20 mouse cellular contexts compared by ENCODE assay signal in genomic region chr4:100258462-100258861, GRCm38 (mm10).
A peak's percentile ranks its signal among the peaks of the same experiment; 100 is the strongest.
DNase-seq lines count a peak whose midpoint lies in the region; ATAC-seq lines count a peak whose summit lies in the region.
"Had no signal": no experiment of that assay in that cellular context is flagged by ENCODE, and none has a peak within 500 bp of the region (broad histone marks: within the 10 kb centered on the region; RNA-seq: fewer than 3 reads in every experiment).

No protein-coding gene starts in this region.

- H3K9ac ChIP-seq in liver, embryonic 15.5 days, result no peak overlapping the region
- H3K9ac ChIP-seq: embryonic facial prominence, embryonic 15.5 days; forebrain, embryonic 15.5 days; limb, embryonic 15.5 days had no signal

- no peaks in the 10 kb centered on the region for H3K27me3 ChIP-seq in liver, embryonic 15.5 days
- H3K27me3 ChIP-seq: embryonic facial prominence, embryonic 15.5 days; forebrain, embryonic 15.5 days; limb, embryonic 15.5 days had no signal

- peak; percentile 42; the same call in 1 of the 2 replicates for ATAC-seq in liver, embryonic 15.5 days (ENCODE audit: insufficient read depth)
- ATAC-seq in common myeloid progenitor, adult 5-6 weeks (replicated peaks; ENCODE audit: low read depth, poor library complexity, severe bottlenecking), result peak; percentile 66
- ATAC-seq in monocyte, adult 5-6 weeks (replicated peaks; ENCODE audit: insufficient number of reproducible peaks, low FRiP score, low TSS enrichment, poor library complexity, severe bottlenecking), result no peak
- ATAC-seq: forebrain, embryonic 15.5 days; hindbrain, postnatal 0 days had no signal

- no peaks in the 10 kb centered on the region for H3K9me3 ChIP-seq in liver, embryonic 15.5 days (replicated peaks)
- H3K9me3 ChIP-seq: embryonic facial prominence, embryonic 15.5 days; forebrain, embryonic 15.5 days; hindbrain, embryonic 10.5 days; limb, embryonic 15.5 days had no signal

- no peaks in the 10 kb centered on the region for H3K36me3 ChIP-seq in liver, embryonic 15.5 days (replicated peaks)
- H3K36me3 ChIP-seq: embryonic facial prominence, embryonic 15.5 days; forebrain, embryonic 15.5 days; hindbrain, embryonic 10.5 days; limb, embryonic 15.5 days had no signal

- peak; percentile 32 for DNase-seq in kidney, adult 11 months
- no peak for DNase-seq in kidney, adult 18-20 months
- no peak for DNase-seq in liver
- DNase-seq in kidney, postnatal 14 days, result peak; percentile 32
- DNase-seq in ovary, postnatal 10 days (ENCODE audit: low spot score), result no peak
- DNase-seq: adrenal gland, postnatal 36 days; cerebellum, adult 9-10 months; left cerebral cortex, postnatal 4 days; right cerebral cortex, postnatal 14 days had no signal

- no peak overlapping the region for H3K27ac ChIP-seq in liver, embryonic 15.5 days (replicated peaks)
- H3K27ac ChIP-seq: embryonic facial prominence, embryonic 15.5 days; forebrain, embryonic 15.5 days; hindbrain, embryonic 10.5 days; hindbrain, postnatal 0 days; limb, embryonic 15.5 days; macrophage had no signal

- WGBS in liver, embryonic 15.5 days (ENCODE audit: insufficient replicate concordance), result 42% methylated on average over 5 of the region's 5 CpGs

- no peak overlapping the region for H3K4me2 ChIP-seq in liver, embryonic 15.5 days
- H3K4me2 ChIP-seq: embryonic facial prominence, embryonic 15.5 days; forebrain, embryonic 15.5 days; heart, embryonic 11.5 days; limb, embryonic 15.5 days; midbrain, embryonic 11.5 days had no signal

- no peaks in the 10 kb centered on the region for H3K4me1 ChIP-seq in liver, embryonic 15.5 days (replicated peaks)
- H3K4me1 ChIP-seq: embryonic facial prominence, embryonic 15.5 days; forebrain, embryonic 15.5 days; limb, embryonic 15.5 days had no signal

- no peak overlapping the region for H3K4me3 ChIP-seq in liver, embryonic 15.5 days (replicated peaks)
- H3K4me3 ChIP-seq: embryonic facial prominence, embryonic 15.5 days; forebrain, embryonic 15.5 days; hindbrain, embryonic 10.5 days; limb, embryonic 15.5 days had no signal

Comparison
In these comparisons a context has a peak if more than half of its experiments do, and no peak if none do; other contexts are left out.
1. DNase-seq: peak in kidney, adult 11 months (single experiment) and kidney, postnatal 14 days (single experiment); none in kidney, adult 18-20 months (single experiment), liver (single experiment) and ovary, postnatal 10 days (single experiment).